Mouse (Mus musculus): ENCODE measurements around the gene Dop1b. TPM values are rescaled to one million over a fixed set of nuclear protein-coding genes. Genes with fewer than 3 reads are reported as not detected.
A peak's percentile ranks its signal among the peaks of the same experiment; 100 is the strongest.
"Not testable (repeated sequence)": the region's sequence is repeated elsewhere in the genome, so short reads cannot be mapped to it uniquely, and the experiment has no call there.

Dop1b gene
- total RNA-seq (2021) = 10 to 100 TPM; 15.9 to 16.9 TPM
- long read RNA-seq, experiment 1, partial matches to known transcripts = 3 of 5 reads
- long read RNA-seq, experiment 1, other reads (novel, unspliced or antisense) = 1 of 5 reads
- long read RNA-seq, experiment 2, partial matches to known transcripts = 3 of 3 reads
- long read RNA-seq, experiment 2, other reads (novel, unspliced or antisense) = 0 of 3 reads

DNA sequence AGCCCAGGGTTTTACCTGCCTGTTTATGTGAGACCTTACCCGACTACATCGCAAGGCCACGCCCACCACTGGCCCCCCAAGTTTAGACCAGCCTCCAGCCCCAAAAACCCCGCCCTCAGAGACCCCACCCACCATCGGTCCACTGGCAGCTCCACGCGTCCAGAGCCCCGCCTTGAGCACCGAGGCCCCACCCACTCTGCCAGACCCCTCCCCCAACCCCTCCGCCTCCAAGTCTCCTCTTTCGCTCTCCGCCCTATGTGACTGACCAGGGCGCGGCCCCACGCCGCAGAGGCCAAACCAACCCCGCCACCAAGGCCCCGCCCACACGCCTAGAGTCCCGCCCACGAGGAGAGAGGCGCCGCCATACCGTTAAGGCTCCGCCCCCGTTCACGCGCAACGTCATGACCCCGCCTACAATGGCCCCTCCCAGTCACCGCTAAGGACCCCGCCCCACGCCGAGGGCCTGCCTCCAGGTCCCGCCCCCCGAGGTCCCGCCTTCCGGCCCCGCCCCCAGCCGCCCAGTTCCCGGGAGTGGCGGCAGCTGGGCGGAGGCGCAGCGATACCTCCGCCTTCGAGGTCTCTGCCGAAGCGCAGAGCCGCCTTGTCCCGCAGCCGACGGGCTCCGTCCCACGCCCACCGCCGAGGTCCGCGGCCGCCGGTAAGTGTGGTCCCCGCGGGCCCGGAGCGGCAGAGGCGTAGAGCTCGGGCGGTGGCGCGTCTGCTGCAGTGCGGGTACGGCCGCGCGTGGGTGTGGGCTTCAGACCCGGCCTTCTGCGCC lies at the start of gene Dop1b:
Dop1b (plus strand) TSS at position 494 of the 778 bp plus-strand sequence.
- peak; percentile 99 to 100 for DNase-seq

DNA sequence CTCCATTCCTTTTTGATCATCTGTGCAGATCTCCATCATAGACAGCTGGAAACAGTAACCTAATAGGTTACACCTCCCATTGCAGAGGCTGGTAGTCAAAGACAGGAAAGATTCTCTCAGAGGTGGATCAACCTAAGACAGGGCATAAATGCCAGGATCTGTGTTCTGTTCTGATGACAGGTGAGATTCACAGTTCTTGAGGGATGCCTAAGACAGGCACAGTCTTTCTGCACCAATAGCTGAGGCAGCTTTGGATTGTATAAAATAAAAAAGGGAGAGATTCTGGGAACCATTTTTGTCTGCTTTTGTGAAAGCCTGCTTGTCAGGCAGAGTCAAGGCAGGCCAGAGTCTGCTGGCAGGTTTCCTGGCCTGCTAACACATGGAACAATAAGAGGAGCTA lies 43.7 kb upstream of the Dop1b start:
- DNase-seq = no peak

DNA sequence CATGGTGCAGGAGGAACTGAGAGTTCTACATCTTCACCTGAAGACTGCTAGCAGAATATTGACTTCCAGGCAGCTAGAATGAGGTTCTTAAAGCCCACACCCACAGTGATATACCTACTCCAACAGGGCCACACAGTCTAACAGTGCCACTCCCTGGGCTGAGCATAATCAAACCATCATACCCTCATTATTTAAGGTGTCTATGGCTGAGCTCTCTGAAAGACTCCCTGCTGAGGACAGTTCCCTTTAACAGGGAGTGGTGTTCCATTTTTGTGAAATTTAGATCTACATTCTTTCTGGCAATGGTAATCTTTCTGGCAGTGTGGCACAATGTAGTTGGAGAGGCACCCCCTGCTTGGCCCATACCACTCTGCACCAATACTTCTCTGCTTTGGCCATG lies 42.2 kb upstream of the Dop1b start:
- no peak for DNase-seq

- not testable (repeated sequence) for DNase-seq
These were observed 41.2 kb upstream of the Dop1b start for GRCm38 (mm10) chr16:93670466-93670865.

GRCm38 (mm10) chr16:93671064-93671463 lies 40.6 kb upstream of the Dop1b start:
- DNase-seq = no peak

GRCm38 (mm10) chr16:93676376-93676775 lies 35.3 kb upstream of the Dop1b start:
- no peak for DNase-seq

DNA sequence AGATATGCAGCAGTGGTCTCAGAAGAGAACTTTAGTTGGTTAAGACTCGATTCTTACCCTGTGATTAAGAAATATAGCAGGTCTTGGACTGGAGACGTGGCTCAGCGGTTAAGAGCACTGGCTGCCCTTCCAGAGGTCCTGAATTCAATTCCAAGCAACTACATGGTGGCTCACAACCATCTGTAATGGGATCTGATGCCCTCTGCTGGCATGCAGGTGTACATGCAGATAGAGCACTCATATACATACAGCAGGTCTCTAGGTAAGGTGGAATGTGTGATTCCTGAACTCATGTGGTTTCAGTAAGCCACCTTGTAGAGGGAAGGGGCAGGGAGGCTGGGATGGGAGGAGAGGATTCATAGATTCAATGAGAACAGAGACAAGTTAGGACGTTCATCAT lies 33.5 kb upstream of the Dop1b start:
- DNase-seq = no peak

DNA sequence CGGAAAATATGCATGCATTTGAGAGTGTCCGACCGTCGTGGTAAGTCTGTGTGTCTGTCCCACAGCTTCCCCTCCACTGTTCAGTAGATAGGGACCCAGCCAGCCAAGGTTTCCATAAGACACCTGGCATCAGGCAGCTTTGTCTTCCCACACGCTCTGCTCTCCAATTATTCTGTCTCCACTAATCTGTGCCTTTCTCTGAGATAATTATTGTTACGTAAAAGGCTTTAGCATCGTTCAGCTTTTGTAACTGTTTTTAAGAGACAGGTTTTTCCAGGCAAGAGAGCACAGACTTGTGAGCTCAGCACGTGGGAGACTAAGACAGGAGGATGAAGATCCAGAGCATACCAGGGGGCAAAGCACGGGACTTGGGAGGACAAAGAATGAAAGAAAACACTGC lies 32.5 kb upstream of the Dop1b start:
- no peak for DNase-seq

- DNase-seq = no peak
These were observed 29.5 kb upstream of the Dop1b start for GRCm38 (mm10) chr16:93682156-93682688.

- DNase-seq = peak; percentile 81 to 85
These were observed 28.8 kb upstream of the Dop1b start, which contains the start of gene Cbr3 for GRCm38 (mm10) chr16:93682689-93683507. Cbr3 (plus strand) TSS chr16:93683215.

DNA sequence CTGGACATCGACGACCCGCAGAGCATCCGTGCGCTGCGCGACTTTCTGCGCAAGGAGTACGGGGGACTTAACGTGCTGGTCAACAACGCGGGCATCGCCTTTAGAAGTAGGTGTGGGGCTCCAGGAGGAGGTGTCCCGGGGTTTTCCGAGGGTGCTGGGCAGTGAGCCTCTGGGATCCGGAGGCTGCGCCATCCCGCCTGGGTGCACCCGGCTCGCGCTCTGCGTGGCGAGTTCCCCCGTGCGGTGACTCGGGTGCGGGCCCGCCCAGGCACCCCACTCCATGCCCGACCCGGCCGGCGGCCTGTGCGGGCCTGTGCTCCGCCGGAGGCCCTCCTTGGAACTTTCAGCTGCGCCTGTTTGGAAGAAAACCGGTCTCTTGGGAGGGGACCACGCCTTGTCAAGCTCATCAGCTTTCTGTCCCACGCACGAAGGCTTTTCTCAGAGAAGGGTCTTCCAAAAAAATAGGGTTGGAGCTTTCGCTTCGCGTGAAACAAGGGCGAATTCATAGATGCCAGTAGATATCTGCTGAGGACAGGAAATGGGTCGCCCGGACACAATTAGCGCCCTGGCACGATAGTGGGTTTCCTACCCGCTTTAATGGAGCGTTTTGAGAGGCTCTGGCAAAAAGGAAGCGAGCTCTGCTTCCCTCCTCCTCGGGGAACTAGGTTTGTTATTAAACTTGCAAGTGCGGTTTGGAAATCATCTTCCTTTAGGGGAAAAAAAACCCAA lies 28.0 kb upstream of the Dop1b start:
- peak; percentile 39 to 59 for DNase-seq

DNA sequence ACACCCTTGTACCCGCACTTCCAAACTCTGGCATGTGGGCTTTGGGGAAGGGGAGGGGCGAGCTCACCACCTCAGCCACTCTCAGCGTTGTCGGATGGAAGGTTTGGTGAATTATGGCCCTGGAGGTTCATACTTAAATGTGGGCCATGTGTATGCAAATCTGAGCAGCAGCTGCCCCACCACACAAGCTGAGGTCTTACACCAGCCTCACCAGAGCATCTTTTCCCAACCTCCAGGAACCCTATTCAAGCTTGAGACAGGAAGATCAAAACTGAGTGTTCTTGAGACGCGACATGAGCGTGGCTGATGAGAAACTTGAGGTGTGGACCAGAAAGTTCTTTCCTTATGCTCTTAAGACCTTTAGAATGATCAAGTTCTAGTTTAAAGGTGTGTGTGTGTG lies 27.3 kb upstream of the Dop1b start:
- peak in 1 of 2 experiments; percentile 28 for DNase-seq

DNA sequence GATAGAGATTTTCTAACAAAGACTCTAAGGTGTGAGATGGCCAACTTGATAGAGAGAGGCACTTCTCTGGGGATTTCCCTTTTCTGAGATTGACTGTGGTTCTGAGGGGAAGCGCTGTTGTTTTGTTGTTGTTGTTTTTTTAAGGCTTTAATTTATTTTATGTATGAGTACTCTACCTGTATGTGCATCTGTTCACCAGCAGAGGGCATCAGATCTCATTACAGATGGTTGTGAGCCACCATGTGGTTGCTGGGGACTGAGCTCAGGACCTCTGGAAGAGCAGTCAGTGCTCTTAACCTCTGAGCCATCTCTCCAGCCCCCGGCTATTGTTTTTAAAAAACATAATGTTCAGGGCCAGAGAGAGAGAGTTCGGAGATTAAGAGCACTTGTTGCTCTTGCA lies 25.9 kb upstream of the Dop1b start:
- not testable (repeated sequence) for DNase-seq

GRCm38 (mm10) chr16:93686421-93686820 lies 25.3 kb upstream of the Dop1b start:
- DNase-seq = no peak

DNA sequence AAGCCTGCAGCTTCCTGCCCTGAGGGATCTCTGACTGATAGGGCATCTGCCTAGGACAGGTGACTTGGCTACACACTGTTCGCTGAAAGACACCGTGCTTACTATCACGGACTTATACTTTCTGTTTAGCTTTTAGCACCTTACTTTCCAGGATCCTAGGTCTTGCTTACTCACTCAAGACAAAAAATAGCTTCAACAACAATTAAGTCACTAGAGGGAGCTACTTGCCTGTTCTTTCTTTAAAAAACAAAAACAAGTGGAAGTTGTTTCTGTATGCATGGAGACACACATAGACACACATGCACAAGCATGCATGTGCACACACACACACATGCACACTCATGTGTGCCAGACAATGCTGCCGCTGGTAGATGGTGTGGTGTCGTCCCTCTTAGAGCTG lies 24.8 kb upstream of the Dop1b start:
- DNase-seq = peak in 1 of 2 experiments; percentile 55

DNA sequence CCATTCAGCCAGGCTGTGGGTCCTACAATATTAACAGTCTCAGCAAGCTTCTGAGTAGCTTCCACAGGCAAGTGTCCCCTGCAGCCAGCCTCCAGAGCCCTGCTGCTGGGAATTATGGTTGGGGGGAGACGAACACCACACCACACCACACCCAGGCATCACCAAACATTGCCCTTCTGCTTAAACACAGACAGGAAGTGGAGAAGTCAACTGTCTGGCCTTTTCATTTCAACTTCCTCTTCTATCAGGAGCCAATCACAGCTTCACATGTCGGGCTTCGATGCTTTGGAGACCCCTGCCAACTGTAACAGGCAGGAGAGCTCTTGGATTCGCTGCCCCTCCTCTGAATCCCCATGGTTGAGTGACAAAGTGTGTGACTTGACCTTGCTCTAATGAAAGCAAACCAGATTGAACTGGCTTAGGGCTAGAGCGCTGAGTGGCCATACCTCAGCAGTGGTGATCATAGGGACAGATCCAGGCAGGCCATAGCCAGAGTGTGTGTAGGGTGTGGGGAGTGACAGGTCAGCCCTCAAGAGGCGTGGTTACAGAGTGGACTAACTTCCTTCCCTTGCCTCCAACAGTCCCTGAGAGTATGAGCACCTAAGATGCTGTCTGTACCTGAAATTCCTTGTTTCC lies 20.4 kb upstream of the Dop1b start:
- DNase-seq = no peak

GRCm38 (mm10) chr16:93692744-93693143 lies 19.0 kb upstream of the Dop1b start:
- no peak for DNase-seq

DNA sequence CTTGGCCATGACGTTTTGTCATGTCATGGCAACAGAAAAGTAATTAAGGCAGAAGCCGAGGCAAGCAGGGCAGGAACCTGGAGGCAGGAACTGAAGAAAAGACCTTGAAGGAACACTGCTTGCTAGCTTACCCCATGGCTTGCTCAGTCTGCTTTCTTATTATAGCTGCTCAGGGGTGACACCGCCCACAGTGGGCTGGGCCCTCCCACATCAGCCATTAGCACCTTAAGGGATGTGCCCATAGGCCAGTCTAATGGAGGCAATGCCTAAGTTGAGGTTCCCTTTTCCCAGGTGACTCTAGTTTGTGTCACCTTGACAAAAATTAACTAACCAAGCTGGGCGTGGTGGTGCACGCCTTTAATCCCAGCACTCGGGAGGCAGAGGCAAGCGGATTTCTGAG lies 4.6 kb upstream of the Dop1b start:
- no peak for DNase-seq

GRCm38 (mm10) chr16:93709217-93709616 lies 2.5 kb upstream of the Dop1b start:
- DNase-seq = no peak

DNA sequence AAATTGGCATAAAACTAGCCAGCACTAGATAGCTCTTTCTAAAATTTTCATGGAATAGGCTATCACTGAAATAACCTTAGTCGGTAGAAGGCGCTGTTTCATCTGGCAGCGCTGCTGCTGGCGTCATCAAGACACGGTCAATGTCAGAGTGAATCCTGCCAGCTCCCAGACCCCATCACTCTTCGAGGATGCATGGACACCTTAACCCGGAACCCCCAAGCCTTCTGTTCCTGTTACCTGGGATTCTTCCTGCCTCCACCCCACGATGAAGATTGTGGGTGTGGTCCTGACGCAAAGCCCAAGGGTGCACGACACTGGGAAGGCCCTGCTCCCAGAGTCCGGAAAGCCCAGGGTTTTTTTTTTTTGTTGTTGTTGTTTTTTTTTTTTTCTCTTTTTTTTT lies 780 bp upstream of the Dop1b start:
- peak; percentile 85 to 90 for DNase-seq

DNA sequence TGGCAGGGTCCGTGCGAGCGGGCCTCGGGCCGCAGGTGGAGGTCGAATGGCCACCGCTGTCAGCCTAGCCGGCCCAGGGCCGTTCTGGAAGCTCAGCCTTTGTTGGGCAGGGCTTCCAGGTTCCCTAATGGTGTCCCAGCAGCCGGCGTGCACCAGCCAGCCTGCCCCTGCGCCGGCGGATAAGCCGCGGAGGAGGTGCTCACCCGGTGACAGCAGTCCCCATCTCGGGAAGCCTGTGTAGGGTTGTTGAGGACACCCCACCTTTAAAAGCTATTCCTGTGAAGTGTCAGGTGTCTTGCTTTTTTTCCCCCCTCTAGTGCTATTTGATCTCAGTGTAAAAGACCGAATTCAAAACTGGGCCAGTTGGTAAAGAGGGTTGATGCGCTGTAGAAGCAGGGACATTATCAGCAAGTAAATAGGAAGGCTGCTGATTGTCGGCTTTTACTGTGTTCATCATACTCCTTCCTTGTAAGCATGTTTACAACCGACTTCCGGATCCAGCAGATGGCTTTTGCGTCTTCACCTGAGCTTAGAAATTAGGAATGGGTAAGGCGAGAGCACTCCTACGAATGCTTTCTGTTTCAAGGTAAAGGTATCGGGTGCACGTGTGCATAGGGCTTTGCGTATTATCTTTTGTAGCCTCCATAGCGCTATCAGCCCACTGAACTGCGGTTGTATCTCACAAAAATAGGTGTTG lies 633 bp downstream of the Dop1b start:
- DNase-seq = no peak
